Mouse (Mus musculus) kidney, adult 2 months (tissue): ENCODE measurements around the gene Cldn4.

Source experiments
- CTCF ChIP-seq: fragments of 200-500 bp; conservative IDR thresholded peaks from 2 replicates; pipeline ENCODE4 v1.5.1; 2011; ENCODE audit warnings: low read depth, mild to moderate bottlenecking, control low read depth, low read length, moderate library complexity, mixed read lengths; ENCODE audit not compliant: insufficient read depth, insufficient read length
- POLR2A ChIP-seq: fragments of 200-500 bp; IDR thresholded peaks from one replicate; pipeline ENCODE4 v1.6.1; 2011; ENCODE audit warnings: low read depth, low read length, control low read depth

- TF ChIP-seq POLR2A, result no peak
- no peak for TF ChIP-seq CTCF
These were observed 33.0 kb downstream of the Cldn4 start for GRCm38 (mm10) chr5:134913753-134914152.
